Mouse (Mus musculus): Measurements from ENCODE around the gene Pcolce. TPM values are rescaled to one million over a fixed set of nuclear protein-coding genes. Genes with fewer than 3 reads are reported as not detected.

Gene Pcolce
- total and polyA plus RNA-seq, 3 experiments: 0.23 to 0.77 TPM; not detected in 1

GRCm38 (mm10) chr5:137660064-137660688 is 46.6 kb upstream of the Pcolce start:
- H3K9me3 ChIP-seq (replicated peaks; ENCODE audit: insufficient read depth, low read length): no peaks in the 10 kb centered on the region
- no peaks in the 10 kb centered on the region for H3K79me2 ChIP-seq (ENCODE audit: control insufficient read depth, insufficient read depth, low read length, poor library complexity)
- H3K27ac ChIP-seq (ENCODE audit: control insufficient read depth, low read depth, low read length): no peak overlapping the region
- no peak for DNase-seq (ENCODE audit: low read depth, low spot score)
- no peak overlapping the region for H3K4me3 ChIP-seq (ENCODE audit: control insufficient read depth in 1 of 2, insufficient read depth in 1 of 2, low read depth in 2 of 2, low read length in 2 of 2)
- H3K36me3 ChIP-seq (ENCODE audit: control insufficient read depth in 1 of 2, insufficient read depth in 2 of 2, low read length in 2 of 2): peaks cover 0 to 13% of the 10 kb centered on the region in 2 experiments; a peak in 2 of 4 replicates
- no peak overlapping the region for H3K9ac ChIP-seq (ENCODE audit: control insufficient read depth, low read depth, low read length, poor library complexity, severe bottlenecking)
- H3K27me3 ChIP-seq (ENCODE audit: control insufficient read depth in 1 of 2, insufficient read depth in 2 of 2, low read length in 2 of 2): no peaks in the 10 kb centered on the region
- TF ChIP-seq SIN3A (IDR thresholded peaks at IDR 0.05; ENCODE audit: low read length) (no peak), TCF12 (IDR thresholded peaks at IDR 0.05; ENCODE audit: low read depth, low read length) (no peak), ZC3H11A (IDR thresholded peaks at IDR 0.05; ENCODE audit: low read depth, low read length) (no peak)
- no peaks in the 10 kb centered on the region for H3K4me1 ChIP-seq (ENCODE audit: control insufficient read depth in 1 of 2, insufficient read depth in 2 of 2, low read length in 2 of 2)

- peak; percentile 70 for DNase-seq (ENCODE audit: low read depth, low spot score)
- Histone ChIP-seq H3K36me3 (ENCODE audit: control insufficient read depth in 1 of 2, insufficient read depth in 2 of 2, low read length in 2 of 2) (peaks cover 0 to 14% of the 10 kb centered on the region in 2 experiments; a peak in 2 of 4 replicates), H3K4me3 (ENCODE audit: control insufficient read depth in 1 of 2, insufficient read depth in 1 of 2, low read depth in 2 of 2, low read length in 2 of 2) (no peak overlapping the region), H3K4me1 (ENCODE audit: control insufficient read depth in 1 of 2, insufficient read depth in 2 of 2, low read length in 2 of 2) (no peaks in the 10 kb centered on the region), H3K27ac (ENCODE audit: control insufficient read depth, low read depth, low read length) (no peak overlapping the region), H3K79me2 (ENCODE audit: control insufficient read depth, insufficient read depth, low read length, poor library complexity) (no peaks in the 10 kb centered on the region), H3K9ac (ENCODE audit: control insufficient read depth, low read depth, low read length, poor library complexity, severe bottlenecking) (no peak overlapping the region), H3K9me3 (replicated peaks; ENCODE audit: insufficient read depth, low read length) (no peaks in the 10 kb centered on the region), H3K27me3 (ENCODE audit: control insufficient read depth in 1 of 2, insufficient read depth in 2 of 2, low read length in 2 of 2) (no peaks in the 10 kb centered on the region)
- TF ChIP-seq RAD21 (IDR thresholded peaks at IDR 0.05; ENCODE audit: low read depth, low read length) (peak; percentile 81), CHD1 (IDR thresholded peaks at IDR 0.05; ENCODE audit: low read depth, low read length) (no peak), CTCF (IDR thresholded peaks at IDR 0.05 in 2 of 3, conservative IDR thresholded peaks at IDR 0.05 in 1 of 3; ENCODE audit: control insufficient read depth in 1 of 3, insufficient read depth in 1 of 3, low read depth in 2 of 3, low read length in 3 of 3, poor library complexity in 1 of 3, severe bottlenecking in 1 of 3) (peak; percentile 63 to 84 (median 83)), GABPA (IDR thresholded peaks at IDR 0.05; ENCODE audit: low read depth, low read length) (no peak), SMC3 (IDR thresholded peaks at IDR 0.05; ENCODE audit: low read depth, low read length) (peak; percentile 82), ELF1 (IDR thresholded peaks at IDR 0.05; ENCODE audit: low read depth, low read length) (0 out of 2 replicates have a peak, but pooled peaks have one; percentile 48), MAZ (IDR thresholded peaks at IDR 0.05; ENCODE audit: low read depth, low read length) (no peak), ZNF384 (IDR thresholded peaks at IDR 0.05; ENCODE audit: low read depth, low read length) (peak; percentile 80), ZC3H11A (IDR thresholded peaks at IDR 0.05; ENCODE audit: low read depth, low read length) (peak; percentile 74), MYB (IDR thresholded peaks at IDR 0.05; ENCODE audit: low read depth, low read length) (no peak), MAFK (IDR thresholded peaks at IDR 0.05; ENCODE audit: borderline replicate concordance, low read depth, low read length) (no peak)
Measured at GRCm38 (mm10) chr5:137656977-137657376, 43.4 kb upstream of the Pcolce start.

GRCm38 (mm10) chr5:137654746-137655145 is 41.2 kb upstream of the Pcolce start:
- no peaks in the 10 kb centered on the region for H3K9me3 ChIP-seq (replicated peaks; ENCODE audit: insufficient read depth, low read length)
- peak; percentile 66 for DNase-seq (ENCODE audit: low read depth, low spot score)
- no peaks in the 10 kb centered on the region for H3K27me3 ChIP-seq (ENCODE audit: control insufficient read depth in 1 of 2, insufficient read depth in 2 of 2, low read length in 2 of 2)
- H3K4me3 ChIP-seq (ENCODE audit: control insufficient read depth in 1 of 2, insufficient read depth in 1 of 2, low read depth in 2 of 2, low read length in 2 of 2): no peak overlapping the region
- peaks cover 0 to 5% of the 10 kb centered on the region in 2 experiments; a peak in 2 of 4 replicates for H3K36me3 ChIP-seq (ENCODE audit: control insufficient read depth in 1 of 2, insufficient read depth in 2 of 2, low read length in 2 of 2)
- H3K79me2 ChIP-seq (ENCODE audit: control insufficient read depth, insufficient read depth, low read length, poor library complexity): no peaks in the 10 kb centered on the region
- H3K9ac ChIP-seq (ENCODE audit: control insufficient read depth, low read depth, low read length, poor library complexity, severe bottlenecking): no peak overlapping the region
- TF ChIP-seq HCFC1 (IDR thresholded peaks at IDR 0.05; ENCODE audit: low read depth, low read length): no peak
- TF ChIP-seq ZKSCAN1 (IDR thresholded peaks at IDR 0.05; ENCODE audit: low read depth, low read length): no peak
- TF ChIP-seq CTCF (IDR thresholded peaks at IDR 0.05 in 2 of 3, conservative IDR thresholded peaks at IDR 0.05 in 1 of 3; ENCODE audit: control insufficient read depth in 1 of 3, insufficient read depth in 1 of 3, low read depth in 2 of 3, low read length in 3 of 3, poor library complexity in 1 of 3, severe bottlenecking in 1 of 3): peak in 2 of 3 experiments; percentile 17 to 95; a peak in 3 of 6 replicates
- peak; percentile 51; the same call in 1 of the 2 replicates for TF ChIP-seq ZC3H11A (IDR thresholded peaks at IDR 0.05; ENCODE audit: low read depth, low read length)
- no peak for TF ChIP-seq CHD1 (IDR thresholded peaks at IDR 0.05; ENCODE audit: low read depth, low read length)
- no peak for TF ChIP-seq CHD2 (IDR thresholded peaks at IDR 0.05; ENCODE audit: low read length)
- no peak for TF ChIP-seq MEF2A (IDR thresholded peaks at IDR 0.05; ENCODE audit: extremely low read depth, insufficient replicate concordance, low read depth, low read length, poor library complexity, severe bottlenecking)
- TF ChIP-seq ZNF384 (IDR thresholded peaks at IDR 0.05; ENCODE audit: low read depth, low read length): peak; percentile 50; the same call in 1 of the 2 replicates
- peak; percentile 81 for TF ChIP-seq SMC3 (IDR thresholded peaks at IDR 0.05; ENCODE audit: low read depth, low read length)
- no peak for TF ChIP-seq ELF1 (IDR thresholded peaks at IDR 0.05; ENCODE audit: low read depth, low read length)
- TF ChIP-seq MAZ (IDR thresholded peaks at IDR 0.05; ENCODE audit: low read depth, low read length): peak; percentile 69; the same call in 1 of the 2 replicates
- peak; percentile 41 for TF ChIP-seq RAD21 (IDR thresholded peaks at IDR 0.05; ENCODE audit: low read depth, low read length)
- TF ChIP-seq E2F4 (IDR thresholded peaks at IDR 0.05; ENCODE audit: borderline replicate concordance, low read depth, low read length): no peak
- no peaks in the 10 kb centered on the region for H3K4me1 ChIP-seq (ENCODE audit: control insufficient read depth in 1 of 2, insufficient read depth in 2 of 2, low read length in 2 of 2)
- no peak overlapping the region for H3K27ac ChIP-seq (ENCODE audit: control insufficient read depth, low read depth, low read length)

Measured in MEL (cell line).